Mouse (Mus musculus) gonadal fat pad, adult 2 months (tissue): ENCODE results near the gene Pus1. TPM values are rescaled to one million over a fixed set of nuclear protein-coding genes. Genes with fewer than 3 reads are reported as not detected.
A peak's percentile ranks its signal among the peaks of the same experiment; 100 is the strongest.

Experiments
- DNase-seq: peaks from one replicate; pipeline ENCODE4 v3.0.0-alpha.2; 2012; ENCODE audit warnings: low read depth
- polyA plus RNA-seq: library from polyadenylated mRNA; depleted of rRNA; stranded (reverse); fragments of >200 nt; gene quantifications from 2 replicates; pipeline ENCODE4 v1.2.3, GENCODE M21; 2012; rRNA removed

The Pus1 gene
- polyA plus RNA-seq = 18.1 and 22.5 TPM in 2 replicates

DNA sequence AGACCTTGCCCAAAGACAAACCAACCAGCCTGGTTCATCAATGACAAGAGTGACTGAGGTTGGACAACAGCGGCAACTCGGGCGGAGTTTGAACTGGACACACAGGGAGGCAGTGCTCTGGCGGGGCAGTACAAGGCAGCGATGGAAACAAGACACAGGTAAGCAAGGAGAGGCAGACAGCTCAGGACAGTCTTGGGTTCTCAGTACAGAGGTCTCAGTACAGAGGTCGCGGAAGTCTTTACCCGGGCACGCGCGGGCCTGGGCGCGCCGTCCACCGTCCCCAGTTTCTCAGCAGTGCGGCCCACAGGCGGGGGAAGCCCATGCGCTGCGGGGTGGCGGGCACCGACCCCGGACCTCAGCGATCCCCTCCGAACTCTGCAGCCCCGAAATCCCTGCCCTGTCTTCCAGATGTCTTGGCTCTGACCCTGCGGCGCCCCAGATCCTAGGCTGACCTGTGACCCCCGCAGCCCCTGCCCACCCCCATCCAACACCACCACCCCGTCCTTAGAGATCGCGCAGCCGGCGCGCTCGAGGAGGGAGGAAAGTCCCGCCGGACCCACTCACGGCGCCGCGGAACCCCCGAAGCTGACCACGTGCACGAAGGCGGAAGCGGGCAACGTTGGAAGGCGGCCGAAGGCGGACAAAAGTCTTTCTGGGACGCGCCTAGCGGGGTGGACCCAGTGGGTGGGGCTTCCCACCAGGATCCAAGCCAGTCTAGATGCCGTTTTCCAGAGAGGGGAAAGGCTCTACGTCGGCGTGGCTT, at the start of gene Pus1:
TSS of gene Pus1 (minus strand) at position 662 of the 763 bp plus-strand sequence.
- no peak for DNase-seq

DNA sequence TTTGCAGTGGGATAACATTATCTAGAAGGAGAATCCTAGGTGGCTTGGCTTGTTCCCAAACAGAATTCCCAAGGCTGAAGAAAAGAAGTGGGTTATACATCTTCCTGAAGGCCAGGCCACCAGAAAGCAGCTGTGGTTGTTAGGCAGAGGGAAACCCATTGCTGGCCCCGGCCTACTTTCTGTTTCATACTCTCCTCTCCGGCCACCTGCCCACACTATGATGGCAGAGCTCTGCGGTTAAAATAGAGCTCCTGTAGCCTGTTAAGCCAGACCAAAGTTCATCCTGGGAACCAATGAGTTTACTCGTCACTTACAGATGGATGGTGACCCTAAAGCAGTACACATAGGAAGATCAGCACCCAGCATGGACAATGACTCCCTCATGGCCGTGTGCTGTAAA, 47.1 kb upstream of the Pus1 start:
- no peak for DNase-seq

DNA sequence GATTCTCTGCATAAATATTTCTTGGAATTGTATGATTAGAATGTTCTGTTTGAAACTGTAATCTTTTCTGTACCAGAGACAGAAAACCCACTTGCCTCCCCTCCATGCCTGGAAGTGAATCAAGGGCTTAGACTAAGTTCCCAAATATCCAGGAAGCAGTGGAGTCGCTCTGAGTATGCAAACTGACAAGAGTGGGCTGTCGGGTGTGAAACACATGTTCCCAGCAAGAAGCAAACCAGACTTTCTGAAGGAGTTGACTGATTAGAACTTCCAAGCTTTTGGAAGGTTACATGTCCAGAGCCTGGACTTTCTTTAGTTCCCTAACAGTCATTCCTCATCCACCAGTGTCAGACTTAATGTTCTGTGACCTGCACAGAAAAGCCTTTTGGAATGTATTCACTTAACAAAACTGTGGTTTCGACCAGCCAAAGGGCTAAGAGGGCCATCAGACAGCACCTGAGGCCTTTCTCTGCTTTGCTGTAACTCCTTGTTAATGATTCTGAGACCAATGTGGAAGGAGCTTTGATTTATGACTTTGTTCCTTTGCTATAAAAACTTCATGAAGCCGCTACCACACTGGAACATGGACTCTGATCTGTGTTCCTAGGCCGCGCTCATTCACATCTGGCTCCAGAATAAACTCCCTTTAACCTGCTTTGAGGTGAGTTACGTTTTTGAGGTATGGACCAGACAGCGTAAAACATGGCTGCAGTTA, 46.5 kb upstream of the Pus1 start:
- DNase-seq = no peak

DNA sequence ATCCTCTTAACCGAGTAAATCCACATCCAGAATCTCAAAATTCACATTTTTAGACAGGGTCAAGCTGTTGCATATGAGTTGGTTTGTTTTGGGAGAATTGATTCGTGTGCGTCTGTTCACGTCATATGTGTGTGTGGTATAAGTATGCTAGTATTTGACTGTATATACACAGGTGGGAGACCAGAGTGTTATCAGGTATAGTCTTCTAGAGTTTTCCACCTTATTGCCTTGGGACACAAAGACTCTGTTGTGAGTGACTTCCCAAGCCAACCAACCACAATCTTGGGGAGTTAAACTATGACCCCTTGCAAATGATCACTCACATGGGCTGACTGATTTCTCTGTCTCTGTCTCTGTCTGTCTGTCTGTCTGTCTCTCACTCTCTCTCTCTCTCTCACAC, 44.0 kb upstream of the Pus1 start:
- DNase-seq = no peak

DNA sequence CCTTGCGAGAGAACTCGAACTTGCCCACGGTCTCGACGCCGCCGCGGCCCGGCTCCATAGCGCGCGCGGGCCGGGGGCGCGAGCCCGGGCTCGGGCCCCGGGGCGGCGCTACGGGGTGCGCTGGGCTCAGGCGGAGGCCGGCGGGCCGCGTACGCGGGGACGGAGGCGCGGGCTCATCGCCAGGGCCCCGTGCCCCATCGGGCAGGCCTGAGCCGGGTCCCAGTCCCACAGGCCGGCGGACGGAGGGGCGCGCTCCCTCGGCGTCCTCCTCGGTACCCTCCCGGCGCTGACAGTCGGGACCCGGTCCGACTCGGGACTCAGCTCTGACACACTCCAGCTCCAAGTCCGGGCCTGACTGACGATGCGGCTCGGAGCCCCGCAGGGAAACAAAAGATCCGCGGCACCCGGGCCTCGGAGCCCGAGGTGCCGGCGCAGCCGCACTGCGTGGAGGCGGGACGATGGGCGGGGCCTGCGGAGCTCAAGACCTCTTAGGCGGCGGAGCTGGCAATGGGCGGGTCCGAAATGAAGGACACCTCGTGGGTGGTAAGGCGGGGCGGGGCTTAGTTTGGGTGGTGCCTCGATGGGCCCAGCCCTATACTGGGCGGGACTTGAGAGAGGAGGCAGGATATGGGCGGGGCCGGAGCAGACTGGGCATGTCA, 29.3 kb upstream of the Pus1 start, which contains the start of gene Ulk1:
TSS of gene Ulk1 (minus strand) at position 431 of the 659 bp plus-strand sequence.
- no peak for DNase-seq

DNA sequence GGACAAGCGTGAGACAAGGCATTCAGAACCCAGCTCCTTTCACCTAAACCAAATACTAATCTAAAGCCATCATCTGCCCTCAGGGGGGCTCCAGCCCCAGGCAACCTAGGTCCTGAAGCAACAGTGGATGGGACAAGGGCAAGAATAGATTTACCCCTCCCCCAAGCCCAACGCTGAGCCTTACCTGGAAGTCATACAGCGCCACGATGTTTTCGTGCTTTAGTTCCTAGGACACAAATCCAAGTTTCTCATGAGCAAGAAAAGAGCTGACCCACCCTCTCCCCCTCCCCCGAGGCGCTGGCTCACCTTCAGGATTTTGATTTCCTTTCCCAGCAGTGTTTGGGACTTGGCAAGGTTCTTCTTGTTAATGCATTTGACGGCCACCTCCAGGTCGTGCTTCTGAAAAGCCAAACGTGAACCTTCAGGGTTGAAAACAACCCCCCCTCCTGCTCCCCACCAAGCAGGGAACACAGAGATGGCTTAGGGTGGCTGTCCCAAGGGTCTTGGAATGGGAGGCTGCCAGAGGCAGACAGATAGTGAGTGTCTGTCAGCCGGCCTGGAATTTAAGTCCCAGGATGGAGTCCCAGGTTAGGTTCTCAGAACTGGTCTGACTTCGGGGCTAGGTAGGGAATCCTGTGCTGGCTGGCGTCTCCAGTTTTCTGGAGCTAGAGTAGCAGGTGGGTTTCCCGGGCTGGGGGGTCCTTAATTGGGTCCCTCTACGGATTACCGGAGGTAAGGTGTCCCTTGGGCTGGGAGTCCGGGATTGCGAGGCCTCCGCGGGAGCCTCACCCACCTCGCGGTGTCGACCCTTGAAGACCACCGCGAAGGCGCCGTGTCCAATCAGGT, 28.6 kb upstream of the Pus1 start:
- DNase-seq = no peak

DNA sequence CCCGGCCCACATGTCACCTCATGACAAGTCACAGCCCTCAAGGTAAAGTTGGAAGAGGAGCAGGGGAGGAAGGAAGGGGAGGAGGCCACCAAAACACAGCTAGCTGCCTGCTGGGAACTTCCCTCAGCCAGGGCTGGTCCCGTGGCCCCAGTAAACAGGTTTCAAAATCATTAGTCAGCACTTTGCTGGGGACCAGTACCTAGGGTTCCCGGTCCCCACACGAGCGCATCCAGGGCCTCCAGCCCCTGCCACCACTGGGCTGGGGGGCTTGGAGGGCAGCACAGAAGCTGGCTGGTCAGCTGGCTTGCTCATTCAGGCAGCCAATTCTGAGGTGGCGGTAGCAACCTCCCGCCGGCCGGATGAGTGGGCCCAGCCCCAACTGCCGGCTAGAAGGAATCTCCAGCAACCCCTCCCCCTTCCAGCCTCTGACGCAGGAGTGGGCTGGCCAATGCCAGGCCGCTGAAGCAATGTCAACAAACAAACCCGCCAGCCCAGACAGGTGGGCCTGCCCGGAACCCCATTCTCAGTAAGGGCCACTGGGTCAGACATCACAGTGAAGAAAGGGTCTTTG, 27.7 kb upstream of the Pus1 start:
- DNase-seq = no peak

DNA sequence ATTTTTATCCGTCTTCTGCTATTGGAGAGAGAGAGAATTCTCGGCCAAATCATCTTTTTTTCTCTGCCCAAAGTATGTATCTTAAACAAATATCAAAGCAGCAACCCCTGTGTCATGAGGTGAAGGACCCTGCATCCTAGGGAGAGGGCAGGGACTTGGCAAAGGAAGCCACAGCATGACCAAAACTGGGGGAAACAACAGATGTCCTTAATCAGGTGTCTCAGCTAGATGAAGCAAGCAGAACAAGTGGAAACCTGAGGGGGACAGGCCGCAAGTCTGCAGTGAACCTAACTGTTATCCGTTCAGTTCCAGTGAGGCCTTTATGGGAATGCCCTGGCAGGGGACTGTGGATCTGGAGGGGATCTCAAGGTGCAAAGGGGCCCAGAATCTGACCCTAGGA, 27.0 kb upstream of the Pus1 start:
- DNase-seq = no peak

DNA sequence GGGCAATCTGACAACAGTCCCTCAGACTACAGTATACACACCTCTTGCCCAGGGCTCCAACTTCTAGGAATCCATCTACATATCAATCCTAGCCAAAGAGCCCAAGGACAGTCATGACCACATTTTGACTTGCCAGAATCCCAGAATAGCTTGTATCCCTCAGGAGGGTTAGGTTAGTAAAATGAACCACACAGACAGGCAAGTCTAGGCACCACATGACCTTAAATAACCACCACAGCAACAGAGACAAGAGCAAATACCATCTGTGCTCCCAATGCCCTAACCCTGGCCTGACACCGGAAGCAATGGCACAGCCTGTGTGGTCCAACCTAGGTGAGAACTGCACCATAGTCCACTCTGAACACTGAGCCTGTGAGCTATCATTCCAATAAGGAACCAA, 26.2 kb upstream of the Pus1 start:
- no peak for DNase-seq

DNA sequence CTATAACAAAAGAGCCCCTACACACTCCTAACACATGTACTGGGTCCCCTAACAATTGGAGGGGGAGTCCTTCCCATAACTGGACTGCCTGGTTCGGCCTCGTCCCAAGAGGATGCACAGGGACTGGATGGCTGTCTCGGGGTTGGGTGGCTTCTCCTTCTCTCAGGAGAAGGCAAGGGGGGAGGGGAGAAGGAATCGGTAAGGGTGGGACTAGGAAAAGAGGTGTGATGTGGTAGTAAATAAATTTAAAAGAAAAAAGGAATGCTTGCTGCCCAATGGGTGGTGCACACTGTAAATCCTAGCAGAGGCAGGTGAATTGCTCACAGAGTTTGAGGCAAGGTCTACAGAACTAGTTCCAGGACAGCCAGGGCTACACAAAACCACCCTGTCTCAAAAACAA, 25.7 kb upstream of the Pus1 start:
- no peak for DNase-seq

DNA sequence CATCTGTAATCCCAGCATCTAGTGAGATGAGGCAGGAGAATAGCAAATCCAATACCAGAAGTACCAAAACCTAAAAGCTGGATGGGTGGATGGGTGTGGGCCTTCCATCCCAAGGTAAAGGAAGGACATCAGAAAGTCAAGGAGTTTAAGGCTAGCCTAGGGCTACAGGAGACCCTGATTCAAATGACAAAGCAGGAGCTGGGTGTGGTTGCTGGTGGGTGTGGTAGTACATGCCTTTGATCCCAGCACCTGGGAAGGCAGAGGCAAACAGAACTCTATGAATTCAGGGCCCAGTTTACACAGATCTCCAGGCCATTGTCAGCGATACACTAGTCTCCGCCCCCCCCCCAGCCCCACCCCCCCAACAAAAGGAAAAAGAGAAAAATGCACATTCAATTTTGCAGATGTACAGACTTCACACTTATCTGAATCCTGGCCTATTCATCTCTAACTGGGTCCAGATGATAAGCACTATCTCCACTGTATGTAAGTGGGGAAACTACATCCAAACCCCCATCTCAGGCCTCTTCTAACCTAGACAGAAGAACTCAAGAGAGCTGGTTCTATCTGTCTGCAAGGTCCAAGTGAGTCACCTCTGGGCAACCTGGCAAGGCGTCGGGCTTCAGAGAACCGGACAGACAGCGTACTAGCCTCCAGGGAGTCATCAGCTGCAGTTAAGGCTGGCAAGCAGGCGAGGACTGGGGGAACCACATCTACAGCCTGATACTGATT, 23.7 kb upstream of the Pus1 start:
- no peak for DNase-seq

DNA sequence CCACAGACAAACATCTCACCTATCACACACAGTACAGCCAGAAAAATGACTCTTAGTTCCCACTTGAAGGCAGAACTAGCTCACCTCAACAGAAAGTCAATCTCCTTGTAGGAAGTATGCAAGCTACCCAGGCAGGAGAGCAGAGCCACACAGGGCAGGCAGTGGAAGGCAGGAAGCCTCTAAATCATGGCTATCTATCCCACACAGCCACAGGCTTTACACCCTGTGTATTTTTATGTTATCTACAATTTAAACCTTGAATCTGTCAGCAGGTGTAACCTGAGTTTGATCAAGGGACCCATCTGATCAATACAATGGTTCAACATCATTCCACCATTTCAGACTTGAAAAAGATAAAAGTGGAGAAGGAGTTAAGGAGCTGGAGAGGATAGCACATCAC, 22.4 kb upstream of the Pus1 start:
- DNase-seq = no peak

DNA sequence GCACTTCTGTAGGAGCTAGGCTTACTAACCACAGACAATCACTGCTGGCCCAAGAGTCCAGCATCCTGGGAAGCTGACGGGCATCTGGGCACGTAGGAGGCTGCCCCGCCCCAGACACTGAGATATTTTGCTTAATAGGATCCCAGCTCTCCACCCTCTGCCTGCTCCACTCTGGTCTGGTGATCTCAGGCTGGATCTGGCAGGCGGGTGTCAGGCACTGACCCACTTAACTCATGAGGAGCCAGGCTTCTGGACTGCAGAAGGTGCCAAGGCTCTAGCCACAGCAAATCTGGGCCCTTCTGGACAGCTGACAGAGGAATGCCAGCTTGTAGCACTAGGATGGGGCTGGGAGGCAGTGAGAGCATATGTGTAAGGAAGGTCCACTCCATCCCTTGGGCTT, 21.7 kb upstream of the Pus1 start:
- no peak for DNase-seq

DNA sequence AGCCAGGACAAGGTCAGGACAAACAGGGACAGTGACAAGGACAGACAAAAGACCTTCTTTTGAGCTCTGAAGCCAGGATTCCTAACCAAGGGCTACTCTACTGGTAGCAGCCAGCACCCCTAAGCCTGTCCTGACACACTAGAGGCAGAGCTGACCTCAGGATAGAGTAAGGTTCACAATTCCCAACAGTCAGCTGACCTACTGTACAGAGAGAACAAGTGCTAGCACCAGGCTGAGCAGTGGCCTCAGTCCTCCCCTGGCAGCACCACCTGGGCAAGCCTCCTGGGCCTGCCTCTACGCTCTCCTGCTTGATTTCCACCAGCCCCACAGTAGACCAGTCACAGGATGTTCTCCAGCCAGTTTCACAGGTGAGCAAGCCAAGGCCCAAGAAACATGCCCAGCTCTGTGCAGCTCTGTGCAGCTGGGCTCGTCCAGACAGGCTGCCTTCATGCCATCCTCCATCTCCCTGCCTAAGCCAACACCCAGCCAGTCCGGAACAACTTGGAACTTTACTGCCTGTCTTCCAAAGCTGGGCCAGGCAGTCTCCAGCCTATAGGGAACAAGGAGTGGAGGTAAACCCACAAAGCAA, 20.7 kb upstream of the Pus1 start:
- DNase-seq = peak; percentile 81

DNA sequence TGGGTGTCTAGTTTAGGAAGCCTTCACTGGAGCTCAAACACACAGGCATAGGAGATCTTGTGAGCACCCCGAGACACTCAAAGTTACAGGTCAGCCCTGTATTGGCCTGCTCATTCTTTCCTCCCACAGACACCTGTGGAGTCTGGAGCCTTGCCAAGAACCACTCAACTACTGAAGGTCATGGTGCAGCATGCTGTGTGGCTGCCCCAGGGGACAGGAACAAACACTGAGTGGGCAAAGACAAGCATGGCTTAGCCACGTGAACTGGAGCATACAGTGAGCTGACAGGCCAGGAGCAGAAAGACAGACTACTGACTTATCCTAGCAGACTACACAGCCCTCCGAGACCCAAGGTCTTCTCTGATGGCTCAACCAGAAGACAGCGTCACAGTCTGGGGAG, 17.2 kb upstream of the Pus1 start:
- DNase-seq = peak; percentile 74

DNA sequence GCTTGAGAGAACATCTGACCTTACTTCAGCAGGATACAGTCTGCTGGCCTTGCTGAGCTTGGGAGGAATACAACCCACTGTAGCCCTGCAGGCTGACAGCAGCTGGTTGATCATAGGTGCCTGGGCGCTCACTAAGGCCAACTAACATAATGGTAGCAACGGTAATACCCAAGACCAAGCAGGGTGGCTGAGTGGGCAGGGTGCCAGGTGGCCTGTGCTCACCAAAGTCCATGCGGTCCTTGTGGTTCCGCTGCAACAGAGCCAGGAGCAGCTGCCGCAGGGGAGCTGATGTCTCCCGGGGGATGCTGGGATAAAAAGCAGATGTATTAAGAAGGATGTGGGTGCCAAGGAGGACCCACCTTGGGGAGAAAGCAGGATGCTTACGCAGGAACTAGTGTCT, 13.9 kb upstream of the Pus1 start:
- DNase-seq = no peak

DNA sequence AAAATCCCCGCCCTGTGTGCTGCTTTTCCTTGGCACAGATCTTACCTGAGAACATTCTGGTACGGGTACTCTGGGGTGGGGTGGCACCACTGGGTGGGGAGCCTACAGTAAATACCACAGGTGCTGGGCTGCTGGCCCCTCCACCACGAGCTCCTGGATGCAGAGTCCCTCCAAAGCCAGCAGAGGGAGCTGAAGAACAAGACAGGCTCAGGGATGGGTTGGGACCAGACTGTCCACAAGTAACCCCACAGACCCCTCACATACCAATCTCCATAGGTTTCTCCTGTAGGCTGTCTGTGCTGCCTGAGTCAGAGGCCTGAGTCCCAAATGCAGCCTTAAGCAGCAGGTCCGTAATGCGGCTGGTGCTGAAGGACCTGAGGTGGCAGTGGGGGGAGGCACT, 8.2 kb upstream of the Pus1 start:
- no peak for DNase-seq

DNA sequence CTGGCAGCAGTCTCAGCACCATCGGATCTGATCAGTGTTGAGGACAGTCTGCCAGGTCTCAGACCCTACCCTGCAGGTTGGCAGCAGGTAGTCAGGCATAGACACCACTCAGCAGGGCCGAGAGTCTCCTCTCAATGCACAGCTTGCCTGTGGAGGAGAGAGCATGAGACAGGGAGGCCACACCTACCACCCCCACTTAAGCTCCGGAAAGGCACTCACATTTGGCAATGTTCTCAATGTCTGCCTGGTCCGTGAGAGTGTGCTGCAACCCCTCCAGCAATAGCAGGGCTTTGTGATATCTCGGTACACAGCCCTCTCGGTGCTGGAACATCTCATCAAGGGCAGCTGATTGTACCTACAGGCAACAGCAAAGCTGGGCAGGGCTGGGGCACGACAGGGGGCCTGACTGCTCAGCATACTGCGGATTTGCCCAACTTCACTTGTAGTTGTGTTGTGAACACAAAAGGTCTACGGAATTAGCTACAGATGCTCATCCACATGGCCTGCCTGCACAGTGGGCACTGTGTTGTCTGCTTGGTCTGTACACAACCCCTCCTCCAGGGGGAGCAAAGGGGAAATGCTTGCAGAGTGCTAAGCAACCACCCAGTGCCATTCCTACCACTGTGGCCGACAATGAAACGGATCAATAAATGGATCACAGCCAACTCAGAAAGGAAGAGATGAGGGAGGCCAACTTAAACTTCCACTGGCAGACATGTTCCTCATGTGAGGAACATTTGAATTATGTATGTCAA, 5.8 kb upstream of the Pus1 start:
- DNase-seq = no peak

DNA sequence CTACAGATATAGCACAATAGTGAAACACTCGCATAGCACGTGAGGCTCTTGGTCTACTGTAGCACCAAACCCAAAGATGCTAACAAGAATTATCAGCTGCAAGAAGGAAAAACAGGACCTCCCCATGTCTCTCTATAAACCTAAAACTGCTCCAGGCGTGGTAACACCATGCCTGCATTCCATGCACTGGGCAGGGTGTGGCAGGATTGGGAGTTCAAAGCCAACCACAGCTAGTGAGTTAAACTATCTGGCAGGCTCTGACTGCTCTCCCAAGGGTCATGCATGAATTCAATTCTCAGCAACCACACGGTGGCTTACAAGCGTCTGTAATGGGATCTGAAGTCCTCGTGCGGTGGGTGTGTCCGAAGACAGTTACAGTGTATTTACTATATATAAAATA, 2.7 kb upstream of the Pus1 start:
- no peak for DNase-seq
